Mouse (Mus musculus) urinary bladder, postnatal 4 days (tissue): ENCODE results near the gene Ackr3.

Experiments
- DNase-seq, 2 experiments: peaks; one replicate each; pipeline ENCODE4 v3.0.0; 2021 to 2022; ENCODE audit warnings: low spot score in 2 of 2

Ackr3 gene

DNA sequence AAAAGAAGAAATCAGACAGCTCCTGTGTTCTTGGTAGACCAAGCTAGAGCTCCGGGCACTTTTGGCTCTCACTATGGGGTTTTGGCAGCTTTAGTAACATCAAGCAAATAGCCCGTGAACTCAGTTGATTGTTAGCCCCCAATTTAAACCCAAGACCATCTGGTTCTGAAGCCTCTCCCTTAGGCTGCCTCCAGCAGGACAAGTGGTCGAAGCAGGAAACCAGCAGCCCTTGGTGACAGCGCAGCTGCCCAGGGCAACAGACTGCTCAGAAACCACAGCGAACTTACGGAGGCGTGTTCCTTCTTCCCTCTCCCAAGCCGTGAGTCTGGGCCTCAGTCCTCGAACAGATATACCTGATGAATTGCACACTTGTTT, 24.5 kb downstream of the Ackr3 start:
- DNase-seq: no peak

DNA sequence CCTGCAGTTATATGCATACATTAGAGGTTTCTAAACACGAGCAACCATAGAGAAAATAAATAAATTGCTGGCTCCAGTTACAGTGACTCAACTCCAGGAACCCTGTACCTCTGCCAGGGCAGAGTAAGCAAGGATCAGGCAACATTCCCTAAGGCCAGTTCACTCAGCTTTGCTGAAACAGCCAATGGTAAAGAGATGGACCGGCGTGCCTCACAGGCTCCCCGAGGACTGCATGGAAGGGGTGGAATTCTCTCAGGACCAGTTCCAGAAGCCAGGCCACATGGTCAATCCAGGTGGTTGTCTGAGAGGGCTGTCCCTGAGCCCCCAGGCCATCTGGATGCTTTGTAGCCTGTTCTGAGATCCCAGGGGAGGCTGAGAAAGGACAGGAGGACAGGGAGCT, 26.8 kb downstream of the Ackr3 start:
- DNase-seq: no peak

DNA sequence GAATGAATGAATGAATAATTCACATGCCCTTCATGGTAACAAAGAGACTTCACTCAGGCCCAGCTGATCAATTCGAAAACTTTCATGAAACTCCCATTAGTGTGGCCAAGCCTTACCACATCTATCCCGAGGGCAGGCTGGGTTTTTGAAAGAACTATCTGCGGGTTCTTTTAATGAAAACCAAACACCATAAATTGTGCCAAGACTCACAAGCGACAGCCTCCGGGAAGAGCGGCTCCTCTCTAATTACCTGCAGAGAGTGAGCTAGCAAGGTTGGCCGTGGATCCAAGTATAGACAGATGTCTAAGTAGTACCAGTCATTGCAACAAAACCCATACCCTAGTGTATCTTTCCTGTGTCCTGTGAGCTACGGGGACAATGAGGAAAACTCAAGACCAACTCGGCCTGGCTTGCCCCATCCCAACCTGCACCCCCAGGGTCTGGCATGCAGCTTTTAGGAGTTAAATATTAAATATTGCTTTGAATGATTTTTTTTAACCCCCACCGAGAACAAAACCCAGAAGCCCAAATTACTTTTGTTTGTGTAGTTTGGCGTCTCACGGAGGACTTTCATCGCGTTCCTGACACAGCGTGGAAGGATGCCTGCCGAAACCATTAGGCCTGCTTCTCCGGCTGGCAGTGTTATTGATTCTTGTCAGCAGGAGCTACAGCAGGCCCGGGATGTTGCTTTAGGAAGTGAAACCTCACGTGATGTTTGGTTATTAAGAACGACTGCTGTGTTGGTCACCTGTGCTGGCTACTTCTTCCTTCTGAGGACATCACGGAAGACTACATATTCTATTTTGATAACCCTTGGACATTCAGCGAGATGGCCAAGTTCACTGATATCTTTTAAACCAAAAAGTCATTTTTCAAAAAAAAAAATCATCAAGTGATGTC, 28.1 kb downstream of the Ackr3 start:
- no peak for DNase-seq

DNA sequence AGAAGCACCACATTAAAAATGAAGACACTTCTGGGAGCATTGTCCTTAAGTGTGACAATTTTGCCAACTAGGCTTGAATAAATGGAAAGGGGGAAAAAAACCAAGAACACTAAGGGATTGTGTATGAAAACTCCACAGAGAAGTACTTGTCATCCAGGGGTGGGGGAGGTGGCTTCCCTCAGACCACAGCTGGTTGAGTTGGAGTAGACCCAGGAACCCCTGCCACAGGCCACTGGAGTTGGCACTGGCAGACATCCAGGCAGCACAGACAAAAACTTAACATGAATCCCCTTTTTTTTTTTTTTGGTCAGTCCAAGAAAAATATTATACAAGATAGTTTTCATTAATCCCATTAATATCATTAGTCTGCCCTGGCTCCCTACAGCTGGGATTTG, 28.7 kb downstream of the Ackr3 start:
- DNase-seq: no peak

DNA sequence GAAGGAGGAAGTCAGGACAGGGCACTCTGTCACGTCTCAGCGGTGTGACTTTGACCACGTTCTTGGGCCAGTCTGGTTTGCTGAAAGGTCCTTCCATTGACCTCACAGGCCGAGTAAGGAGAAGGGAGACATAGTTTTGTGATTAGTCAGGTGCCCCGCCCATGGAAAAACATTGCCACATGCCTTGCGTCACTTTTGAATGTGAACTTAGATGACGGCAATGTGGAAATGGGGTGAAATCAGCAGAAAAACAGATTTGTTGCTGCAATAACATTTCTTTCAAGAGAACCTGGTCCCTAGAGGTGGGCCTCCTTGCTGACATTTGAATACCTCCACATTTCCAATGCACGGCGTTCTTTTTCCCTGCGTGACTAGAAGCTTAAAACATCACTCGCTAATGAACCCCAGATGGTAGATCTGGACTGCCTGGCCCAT, 30.9 kb downstream of the Ackr3 start:
- DNase-seq: no peak

DNA sequence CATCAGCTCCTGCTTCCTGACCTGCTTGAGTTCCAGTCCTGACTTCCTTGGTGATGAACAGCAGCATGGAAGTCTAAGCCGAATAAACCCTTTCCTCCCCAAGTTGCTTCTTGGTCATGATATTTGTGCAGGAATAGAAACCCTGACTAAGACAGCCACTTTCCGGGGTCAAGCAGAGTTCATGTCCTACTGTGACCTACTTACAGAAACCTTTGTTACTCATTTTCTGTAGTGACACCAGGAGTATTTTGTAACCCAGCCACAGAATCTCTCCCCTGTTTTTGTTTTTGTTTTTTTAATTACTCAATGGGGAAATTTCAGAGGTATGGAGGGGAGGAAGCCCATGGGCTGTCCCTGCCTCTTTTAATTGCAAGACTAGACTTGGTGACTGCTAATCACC, 32.9 kb downstream of the Ackr3 start:
- DNase-seq: no peak

DNA sequence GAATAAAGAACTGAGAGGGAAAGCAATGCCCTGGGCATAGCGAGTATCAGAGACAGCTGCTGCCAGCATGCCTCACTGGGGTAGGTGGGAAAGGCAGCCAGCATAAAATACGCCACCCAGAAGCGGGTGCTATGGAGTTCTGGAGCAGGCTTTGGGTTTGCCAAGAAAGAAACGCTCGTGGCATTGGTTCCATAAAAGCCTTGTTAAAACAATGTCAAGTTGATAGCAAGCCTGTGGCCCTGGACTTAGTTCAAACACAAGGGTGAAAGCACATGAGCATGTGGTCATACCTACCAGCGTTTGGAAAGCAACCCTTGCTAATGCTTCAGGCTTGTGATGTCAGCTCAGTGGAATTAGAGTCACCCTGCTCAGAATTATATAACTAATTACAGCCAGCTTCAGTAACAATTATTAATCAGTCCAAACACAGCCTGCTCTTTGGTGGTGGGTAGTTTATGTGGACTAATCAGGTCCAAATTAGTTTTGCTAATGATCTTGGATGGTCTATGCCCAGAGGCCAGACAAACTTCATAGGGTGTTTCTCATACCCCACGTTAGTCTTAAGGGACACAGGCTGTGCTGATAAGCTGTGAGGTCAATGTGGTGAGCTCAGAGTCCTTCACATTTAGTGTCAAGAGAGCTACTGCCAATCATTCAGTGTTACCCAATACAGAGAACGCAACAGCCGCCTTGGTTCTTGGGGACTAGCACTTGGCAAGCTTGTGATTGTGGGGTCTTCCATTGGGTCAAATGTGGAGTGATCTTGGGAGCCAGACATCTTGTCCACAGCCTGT, 34.5 kb downstream of the Ackr3 start:
- DNase-seq: no peak

DNA sequence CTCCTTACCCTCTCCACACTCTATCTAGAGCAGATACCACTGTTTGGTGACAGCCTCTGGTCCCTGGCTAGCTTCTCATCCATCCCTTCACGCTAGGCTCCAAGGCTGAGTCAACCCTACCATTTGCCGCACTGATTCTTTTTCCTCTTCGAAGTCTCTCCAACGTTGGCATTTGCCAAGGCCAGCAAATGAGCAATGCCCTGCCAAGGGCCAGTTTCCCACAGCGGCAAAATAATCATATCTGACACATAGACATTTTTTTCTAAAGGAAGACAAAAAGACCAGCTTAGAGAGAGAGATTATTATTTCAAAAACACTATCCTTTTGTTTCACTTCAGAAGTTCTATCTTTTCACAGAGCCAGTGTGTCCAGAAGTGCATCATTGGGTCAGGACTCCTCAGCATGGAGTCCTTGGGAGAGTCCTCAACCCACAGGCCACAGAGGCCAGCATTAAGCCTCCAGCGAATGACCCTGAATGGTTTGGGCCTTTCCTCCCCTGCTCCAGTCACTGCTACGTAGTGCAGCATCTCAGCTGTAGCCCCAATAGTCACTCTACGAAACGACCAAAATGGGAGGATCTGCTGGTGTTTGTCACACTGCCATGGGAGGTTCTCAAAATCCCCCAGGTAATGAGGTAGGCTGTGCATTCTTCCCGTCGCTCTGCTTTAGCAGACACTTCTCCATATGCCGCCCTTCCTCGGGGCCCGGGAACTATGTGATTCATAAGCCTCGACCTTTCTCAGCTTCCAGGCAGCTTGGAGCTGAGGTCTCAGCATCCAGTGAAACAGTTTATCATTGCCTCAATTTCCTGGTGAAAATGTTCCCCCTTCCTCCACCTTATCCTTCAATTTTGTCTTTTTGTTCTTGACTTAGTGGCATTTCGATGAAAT, 35.8 kb downstream of the Ackr3 start:
- no peak for DNase-seq

DNA sequence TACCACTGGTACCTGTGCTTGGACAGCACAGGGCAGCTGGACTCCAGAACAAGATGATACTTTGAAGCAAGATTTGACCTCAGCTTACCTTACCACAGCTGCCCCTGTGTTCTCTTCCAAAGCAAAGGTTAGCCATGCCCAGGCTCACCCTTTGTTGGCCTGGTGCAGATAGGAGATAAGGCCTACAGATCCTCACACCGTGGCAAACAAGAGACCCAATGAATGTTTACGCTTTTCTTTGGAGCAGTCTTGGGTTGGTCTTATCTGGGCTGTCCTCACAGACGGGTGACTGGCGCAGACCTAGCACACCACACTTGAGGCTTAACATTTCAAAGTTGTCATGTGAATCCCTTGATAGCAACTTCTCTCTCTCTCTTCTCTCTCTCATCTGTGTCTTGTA, 36.5 kb downstream of the Ackr3 start:
- DNase-seq: no peak

DNA sequence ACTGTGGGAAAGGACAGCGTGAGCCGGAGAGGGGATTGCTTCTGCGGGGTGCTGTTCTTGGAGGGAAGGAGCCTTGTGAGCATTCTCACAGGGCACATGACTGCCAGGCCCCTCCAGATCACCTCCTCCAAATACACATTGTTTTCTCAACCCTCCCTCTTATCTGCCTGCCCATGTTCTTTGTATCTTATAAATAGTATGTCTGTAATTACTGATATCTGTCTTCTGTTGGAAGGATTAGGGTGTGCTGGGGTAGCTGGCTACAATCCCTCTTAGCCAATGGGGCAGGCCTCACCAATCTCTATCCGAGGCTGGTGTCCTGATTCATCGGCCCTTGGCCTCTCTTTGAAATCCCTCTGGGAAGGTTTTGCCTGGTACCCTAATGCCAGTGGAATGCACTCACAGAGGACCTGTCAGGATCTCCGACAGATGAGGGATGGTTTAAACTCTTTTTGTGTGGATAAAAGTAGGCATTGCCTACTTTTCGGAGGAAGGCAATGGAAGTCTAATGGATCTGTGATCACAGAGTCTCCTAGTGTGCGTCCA, 38.7 kb downstream of the Ackr3 start:
- no peak for DNase-seq

DNA sequence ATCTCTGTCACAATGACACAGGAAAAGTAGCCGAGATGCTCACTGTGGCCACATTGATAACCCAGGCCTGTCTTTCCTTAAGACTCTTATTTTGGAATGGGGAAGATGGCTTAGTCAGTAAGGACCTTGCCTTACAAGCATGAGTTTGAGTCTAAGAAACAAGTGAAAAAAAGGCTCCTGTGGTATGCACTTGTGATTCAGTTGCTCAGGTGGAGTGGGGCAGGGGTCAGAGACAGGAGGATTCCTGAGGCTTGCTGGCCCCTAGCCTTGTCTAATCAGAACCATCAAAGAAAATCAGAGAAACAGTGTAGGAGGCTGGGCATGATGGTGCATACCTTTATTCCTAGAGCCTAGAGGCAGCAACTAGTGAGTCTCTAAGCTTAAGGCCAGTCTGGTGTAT, 40.8 kb downstream of the Ackr3 start:
- no peak for DNase-seq

DNA sequence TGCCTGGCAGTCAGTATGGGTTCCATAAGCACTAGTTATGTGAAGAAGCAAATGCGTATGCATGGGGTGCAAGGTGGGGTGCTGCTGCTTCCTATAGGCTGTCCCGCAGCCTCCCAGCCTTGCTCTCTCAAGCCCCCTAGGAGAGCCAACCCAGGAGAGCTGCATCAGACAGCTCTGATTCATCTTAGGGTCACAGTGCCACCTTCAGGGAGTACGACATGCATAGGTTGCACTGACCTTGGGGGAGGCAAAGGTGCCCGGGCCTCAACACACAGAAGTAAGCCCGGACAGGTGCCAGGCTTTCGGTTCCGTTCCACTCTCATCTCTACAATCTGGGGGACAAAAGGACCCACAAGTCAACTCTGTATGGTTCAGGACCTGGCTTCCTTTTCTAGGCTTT, 41.8 kb downstream of the Ackr3 start:
- DNase-seq: no peak

DNA sequence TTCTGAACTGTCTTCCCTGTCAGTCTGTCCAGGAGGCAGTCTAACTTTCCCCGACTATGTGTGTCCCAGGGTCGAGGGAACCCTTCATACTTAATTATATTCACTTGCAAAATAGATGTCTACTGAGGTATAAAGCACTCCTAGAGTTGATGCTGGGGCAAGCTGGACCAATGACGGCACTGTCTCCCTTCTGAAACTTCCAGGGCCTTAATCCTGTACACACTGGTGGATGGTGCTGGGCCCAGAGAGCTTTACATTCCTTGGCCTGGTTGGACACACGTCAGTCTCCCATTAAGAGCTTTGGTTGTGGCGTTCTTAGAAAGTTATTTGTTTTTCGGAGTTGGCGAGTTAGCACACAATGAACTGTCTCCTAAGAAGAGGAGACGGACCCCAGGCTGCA, 42.3 kb downstream of the Ackr3 start:
- no peak for DNase-seq

DNA sequence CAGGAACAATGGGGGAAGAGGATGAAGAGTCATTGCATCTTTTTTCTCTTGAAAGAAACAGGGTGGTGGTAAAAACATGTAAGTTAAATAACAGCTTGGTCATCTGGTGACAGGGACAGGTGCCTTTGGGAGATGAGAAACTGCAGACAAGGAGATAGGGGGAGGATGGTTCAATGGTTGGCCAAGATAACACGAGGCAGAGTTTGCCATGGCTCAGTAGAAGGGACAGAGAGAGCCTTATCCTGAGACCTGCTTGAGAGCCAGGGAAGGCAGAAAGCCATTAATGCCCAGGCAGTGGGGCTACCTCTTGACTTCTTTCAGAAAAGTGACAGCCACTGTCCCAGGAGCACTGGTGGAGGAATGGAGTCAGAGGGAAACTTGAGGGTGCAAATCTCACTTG, 43.0 kb downstream of the Ackr3 start:
- no peak for DNase-seq

DNA sequence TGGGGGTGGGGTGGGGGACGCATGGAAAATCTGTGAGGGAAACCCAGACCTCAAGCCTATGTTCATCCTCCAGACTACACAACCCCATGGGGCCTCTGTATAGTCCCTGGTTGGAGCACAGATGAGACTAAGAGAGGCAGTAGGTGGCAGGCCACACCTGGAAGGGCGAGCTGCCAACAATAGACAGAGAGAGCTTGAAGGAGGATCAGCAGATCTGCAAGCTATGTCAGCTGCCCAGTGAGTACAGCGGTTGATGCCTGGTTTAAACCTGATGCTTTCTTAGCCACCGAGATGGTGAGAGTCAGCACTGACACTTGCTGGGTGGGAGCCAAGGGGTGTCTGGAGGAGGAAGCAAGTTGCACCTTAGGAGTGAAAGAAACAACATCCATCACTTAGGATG, 43.5 kb downstream of the Ackr3 start:
- DNase-seq: no peak

DNA sequence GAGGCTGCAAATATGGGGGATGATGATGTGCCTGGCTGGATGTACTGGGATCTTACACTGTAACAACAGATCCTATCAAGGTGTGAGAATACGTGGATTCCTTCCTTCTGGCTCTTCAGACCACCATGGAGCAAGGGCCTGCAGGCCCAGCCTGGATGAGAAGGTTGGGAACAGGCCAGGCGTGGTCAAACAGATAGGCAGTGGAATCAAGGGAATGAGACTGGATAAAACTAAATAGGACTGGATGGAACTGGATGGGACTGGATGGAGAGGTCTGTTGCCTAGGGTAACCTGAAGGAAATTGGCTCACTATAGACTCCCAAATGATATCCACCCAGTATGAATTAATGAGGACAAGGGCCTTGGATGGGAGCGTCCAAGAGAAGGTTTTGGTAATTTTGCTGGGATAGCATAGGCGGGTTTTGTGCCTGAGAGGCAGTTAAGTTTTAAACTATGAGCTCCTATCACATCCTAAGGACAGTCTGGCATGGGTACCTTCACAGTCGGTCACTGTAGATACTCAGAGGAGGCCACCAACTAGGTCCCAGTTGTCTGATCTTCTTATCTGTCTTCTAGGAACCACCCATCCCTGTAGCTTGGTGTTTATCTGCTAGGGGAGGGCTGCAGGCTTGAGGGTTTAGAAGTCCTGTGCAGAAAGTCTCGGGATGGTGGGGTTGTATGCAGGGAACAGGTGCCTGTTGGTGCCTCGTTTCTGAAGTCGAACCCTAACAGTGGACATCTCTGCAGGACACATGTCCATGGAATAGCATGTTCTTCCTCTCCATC, 44.2 kb downstream of the Ackr3 start:
- no peak for DNase-seq

DNA sequence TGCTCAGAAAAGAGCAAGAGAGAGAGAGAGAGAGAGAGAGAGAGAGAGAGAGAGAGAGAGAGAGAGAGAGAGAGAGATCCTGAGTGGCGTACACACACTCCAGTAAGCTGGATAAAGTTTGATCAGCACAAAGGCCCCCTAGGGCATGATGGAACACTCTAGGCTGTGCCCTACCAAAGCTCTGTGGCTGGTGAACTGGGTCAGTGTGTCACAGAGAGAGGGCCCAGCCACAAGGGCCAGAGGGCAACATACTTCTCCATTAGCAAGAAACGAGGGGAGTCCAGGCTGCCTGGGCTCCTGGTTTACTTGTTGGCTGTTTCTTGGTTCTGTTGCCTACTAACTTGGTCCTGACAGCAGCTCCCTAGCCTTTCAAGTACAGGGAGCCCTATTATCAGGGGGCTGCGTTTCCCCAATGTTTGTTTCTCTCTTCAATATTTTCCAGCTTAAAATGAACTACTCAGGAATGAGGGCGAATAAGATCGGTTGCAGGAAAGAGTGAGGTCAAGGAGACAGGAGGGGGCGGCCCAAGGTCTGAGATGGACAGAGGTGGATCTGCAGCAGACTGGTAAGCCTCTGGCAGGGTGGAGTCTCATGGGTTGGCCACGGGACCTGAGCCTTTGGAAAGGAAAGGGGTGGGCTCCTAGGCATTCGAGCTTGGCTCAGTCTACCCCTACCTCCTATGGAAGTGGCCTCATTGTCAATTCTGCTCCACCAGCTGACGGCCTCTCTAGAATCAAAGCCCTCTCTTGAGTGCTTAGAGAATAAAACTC, 45.4 kb downstream of the Ackr3 start:
- no peak for DNase-seq

DNA sequence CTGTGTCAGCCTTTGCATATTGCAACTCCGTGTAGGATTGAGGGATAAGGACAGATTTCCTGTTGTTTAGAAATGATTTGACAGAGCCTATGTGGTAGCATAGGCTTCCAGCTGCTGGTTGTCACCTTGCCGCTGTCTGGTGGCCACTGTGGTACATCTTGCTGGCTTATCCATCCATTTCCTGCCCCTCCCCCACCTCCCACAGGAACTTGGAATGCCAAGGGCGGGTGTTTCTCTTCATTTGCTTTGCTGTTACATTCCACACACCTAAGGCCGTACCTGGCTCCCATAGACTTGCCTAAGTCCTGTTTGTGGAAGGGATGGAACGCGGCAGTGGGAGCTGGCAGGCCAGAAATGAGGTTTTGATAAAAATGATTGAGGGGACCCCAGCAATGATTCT, 46.6 kb downstream of the Ackr3 start:
- DNase-seq: no peak

DNA sequence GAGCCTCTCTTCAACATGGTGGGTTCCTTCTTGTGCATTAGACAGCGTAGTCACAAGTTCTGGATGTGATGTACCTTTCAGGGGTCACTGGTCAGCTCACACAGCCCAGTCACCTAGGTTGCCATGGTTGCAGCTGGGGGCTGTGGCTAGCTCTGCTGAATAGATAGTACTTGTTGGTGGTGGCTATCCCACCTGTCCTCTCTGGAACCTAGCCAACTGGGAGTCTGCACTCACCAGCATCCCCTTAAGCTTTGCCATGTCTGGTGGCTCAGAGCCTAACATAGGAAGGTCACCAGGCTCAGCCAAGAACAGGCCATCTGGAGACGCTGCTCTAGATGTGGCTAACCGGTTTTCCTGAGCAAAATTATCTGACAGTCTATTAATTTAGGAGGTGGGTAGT, 47.4 kb downstream of the Ackr3 start:
- no peak for DNase-seq

DNA sequence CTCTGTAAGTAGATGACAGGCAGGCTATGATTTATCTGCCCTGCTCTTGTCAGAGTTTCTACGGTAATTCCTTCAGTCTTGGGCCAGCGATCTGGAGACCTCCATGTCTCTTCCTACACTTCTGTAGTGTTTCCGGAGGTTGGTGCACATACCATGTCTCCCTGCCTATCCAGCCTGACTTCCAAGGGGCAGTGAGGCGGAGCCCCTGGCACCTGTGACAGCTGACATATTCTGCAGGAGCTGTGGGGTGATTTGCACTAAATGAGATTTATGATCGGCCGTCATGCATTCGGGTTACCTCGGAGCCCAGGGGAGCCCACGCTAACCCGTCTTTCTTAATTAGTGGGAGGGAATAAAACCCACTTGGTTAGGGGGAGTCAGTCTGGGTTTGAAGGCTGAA, 49.7 kb downstream of the Ackr3 start:
- no peak for DNase-seq
